Mouse (Mus musculus) midbrain, embryonic 10.5 days (tissue): ENCODE data around the gene Chn2. TPM values are rescaled to one million over a fixed set of nuclear protein-coding genes. Genes with fewer than 3 reads are reported as not detected.
A peak's percentile ranks its signal among the peaks of the same experiment; 100 is the strongest.

Source experiments
- DNase-seq: peaks from one replicate; pipeline ENCODE4 v3.0.0-alpha.2; 2017; ENCODE audit warnings: low spot score
- H3K27ac ChIP-seq: fragments of 300-500 bp; sonication (generic); replicated peaks from 2 replicates; pipeline ENCODE4 v1.5.1; 2016; ENCODE audit warnings: mild to moderate bottlenecking
- H3K27me3 ChIP-seq: fragments of 300-500 bp; sonication (generic); 2 replicates; pipeline ENCODE4 v1.6.1; 2016; ENCODE audit warnings: low read depth, mild to moderate bottlenecking; ENCODE audit not compliant: poor library complexity, severe bottlenecking
- H3K36me3 ChIP-seq: fragments of 300-500 bp; sonication (generic); 2 replicates; pipeline ENCODE4 v1.6.1; 2016; ENCODE audit warnings: mild to moderate bottlenecking, moderate library complexity
- H3K4me1 ChIP-seq: fragments of 300-500 bp; sonication (generic); 2 replicates; pipeline ENCODE4 v1.6.1; 2016
- H3K4me3 ChIP-seq: fragments of 300-500 bp; sonication (generic); 2 replicates; pipeline ENCODE4 v1.5.1; 2016; ENCODE audit warnings: mild to moderate bottlenecking, moderate library complexity
- H3K9me3 ChIP-seq: fragments of 300-500 bp; sonication (generic); replicated peaks from 2 replicates; pipeline ENCODE4 v1.6.1; 2016; ENCODE audit warnings: mild to moderate bottlenecking
- WGBS: fragments of 180-500 bp; shearing (Covaris S2); methylation state at CpG from one replicate; pipeline ENCODE4 v1.1.7; 2016; 5-methylcytosine and 5-hydroxymethylcytosine counted together
- polyA plus RNA-seq: library from polyadenylated mRNA; unstranded; fragments of >200 nt; fragmentation: Nextera tagmentation; extraction: Ambion mirVana; gene quantifications from 2 replicates; pipeline ENCODE4 v1.2.1, GENCODE M21; 2016

The Chn2 gene
- polyA plus RNA-seq, 1 experiment from 2014 or later, result 17.3 TPM

- Histone ChIP-seq H3K27ac (no peak overlapping the region), H3K4me1 (no peaks in the 10 kb centered on the region), H3K36me3 (no peaks in the 10 kb centered on the region), H3K27me3 (peaks cover 34% of the 10 kb centered on the region), H3K9me3 (no peaks in the 10 kb centered on the region), H3K4me3 (no peak overlapping the region)
- WGBS, result 90% methylated on average over 1 of the region's 1 CpGs
- no peak for DNase-seq
Observed at GRCm38 (mm10) chr6:54320236-54320635, 280.9 kb downstream of the Chn2 start.

GRCm38 (mm10) chr6:54325246-54325885 is 286.0 kb downstream of the Chn2 start, which contains the start of gene Prr15:
Gene Prr15, plus strand, starts transcription at chr6:54325835.
- peaks cover 80% of the 10 kb centered on the region for H3K27me3 ChIP-seq
- no peaks in the 10 kb centered on the region for H3K9me3 ChIP-seq
- peak within 1 kb of the TSS; percentile 67 for H3K4me3 ChIP-seq
- DNase-seq, result no peak
- H3K36me3 ChIP-seq, result no peaks in the 10 kb centered on the region
- peaks cover 22% of the 10 kb centered on the region for H3K4me1 ChIP-seq
- H3K27ac ChIP-seq, result no peak within 1 kb of the TSS
- WGBS, result 74% methylated on average over 3 of the region's 3 CpGs

GRCm38 (mm10) chr6:54326671-54327625 is 287.6 kb downstream of the Chn2 start:
- no peaks in the 10 kb centered on the region for H3K36me3 ChIP-seq
- peak overlapping the region; percentile 42; the same call in 1 of the 2 replicates for H3K27ac ChIP-seq
- peak; percentile 58 for DNase-seq
- H3K4me3 ChIP-seq, result peak overlapping the region; percentile 67
- WGBS, result under 1% methylated on average over 53 of the region's 53 CpGs
- no peaks in the 10 kb centered on the region for H3K9me3 ChIP-seq
- peaks cover 83% of the 10 kb centered on the region for H3K27me3 ChIP-seq
- peaks cover 26% of the 10 kb centered on the region for H3K4me1 ChIP-seq

DNA sequence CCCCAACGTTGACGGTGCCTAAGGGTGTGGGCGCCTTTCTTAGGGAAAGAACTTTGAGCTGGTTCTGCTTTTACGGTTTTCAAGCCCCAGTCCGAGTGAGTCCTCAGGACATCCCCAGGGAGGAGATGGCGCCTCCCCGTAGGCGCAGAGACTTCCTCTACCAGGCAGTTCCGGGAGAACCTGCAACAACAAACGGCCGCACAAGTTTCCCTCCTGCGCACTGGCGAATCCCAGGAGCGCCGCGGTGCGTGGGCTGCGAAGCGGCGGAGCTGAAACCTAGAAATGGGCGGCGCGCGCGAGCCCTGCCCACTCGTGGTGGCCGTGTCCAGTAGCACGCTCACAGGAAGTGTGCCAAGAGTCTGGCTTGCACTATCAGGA is 288.3 kb downstream of the Chn2 start:
- DNase-seq, result peak; percentile 45
- Histone ChIP-seq H3K4me3 (peak overlapping the region; percentile 67), H3K4me1 (peaks cover 33% of the 10 kb centered on the region), H3K27me3 (peaks cover 86% of the 10 kb centered on the region), H3K36me3 (no peaks in the 10 kb centered on the region), H3K27ac (peak overlapping the region; percentile 42; the same call in 1 of the 2 replicates), H3K9me3 (no peaks in the 10 kb centered on the region)
- WGBS, result 1% methylated on average over 28 of the region's 28 CpGs

- Histone ChIP-seq H3K4me1 (peaks cover 42% of the 10 kb centered on the region), H3K9me3 (no peaks in the 10 kb centered on the region), H3K36me3 (no peaks in the 10 kb centered on the region), H3K27me3 (peaks cover 85% of the 10 kb centered on the region), H3K4me3 (no peak overlapping the region), H3K27ac (no peak overlapping the region)
- WGBS, result 98% methylated on average over 5 of the region's 5 CpGs
- DNase-seq, result no peak
Observed at GRCm38 (mm10) chr6:54328783-54329182, 289.4 kb downstream of the Chn2 start.

DNA sequence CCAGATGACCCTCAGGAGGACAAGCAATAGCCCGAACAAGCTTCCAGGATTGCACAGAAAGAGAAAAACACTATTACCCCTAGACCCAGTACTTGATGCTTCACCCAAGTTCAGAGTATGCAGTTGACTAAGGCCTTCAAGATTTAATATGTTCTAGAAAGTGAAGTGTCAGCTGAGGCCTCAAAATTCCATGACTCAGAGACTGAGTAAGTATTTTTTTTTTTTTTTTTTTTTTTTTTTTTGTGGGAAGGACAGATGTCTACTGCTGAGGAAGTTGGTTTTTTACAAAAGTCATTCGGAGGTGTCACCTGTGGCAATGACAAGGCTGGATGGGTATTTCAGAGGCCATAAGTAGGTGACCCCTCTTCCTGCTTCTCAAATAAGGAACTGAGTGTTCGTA is 290.2 kb downstream of the Chn2 start:
- 86% methylated on average over 3 of the region's 3 CpGs for WGBS
- Histone ChIP-seq H3K27ac (no peak overlapping the region), H3K36me3 (no peaks in the 10 kb centered on the region), H3K4me1 (peaks cover 46% of the 10 kb centered on the region), H3K27me3 (peaks cover 84% of the 10 kb centered on the region), H3K4me3 (no peak overlapping the region), H3K9me3 (no peaks in the 10 kb centered on the region)
- no peak for DNase-seq

- no peak for DNase-seq
- no peaks in the 10 kb centered on the region for H3K36me3 ChIP-seq
- H3K9me3 ChIP-seq, result no peaks in the 10 kb centered on the region
- peaks cover 83% of the 10 kb centered on the region for H3K27me3 ChIP-seq
- H3K27ac ChIP-seq, result no peak overlapping the region
- peaks cover 46% of the 10 kb centered on the region for H3K4me1 ChIP-seq
- no peak overlapping the region for H3K4me3 ChIP-seq
- 73% methylated on average over 10 of the region's 10 CpGs for WGBS
Observed at GRCm38 (mm10) chr6:54330166-54330565, 290.8 kb downstream of the Chn2 start.

DNA sequence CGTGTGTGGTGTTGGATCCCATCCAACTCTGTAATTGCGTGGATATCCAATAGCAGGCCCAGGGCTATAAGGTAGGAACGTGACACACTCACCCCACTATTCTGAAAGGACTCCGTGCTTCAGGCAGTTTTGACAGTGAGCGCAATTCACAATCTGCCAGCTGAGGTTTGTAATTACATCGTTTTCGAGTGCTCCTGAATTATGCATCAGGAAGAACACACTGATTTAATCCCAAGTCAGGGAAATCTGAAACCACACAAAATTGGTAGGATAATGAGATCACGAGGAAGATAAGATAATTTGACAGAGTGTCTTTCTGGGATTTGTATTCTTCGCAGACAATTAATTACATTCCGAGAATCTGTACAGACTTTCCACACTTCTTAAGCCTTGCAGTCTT is 292.4 kb downstream of the Chn2 start:
- H3K4me3 ChIP-seq, result no peak overlapping the region
- H3K9me3 ChIP-seq, result no peaks in the 10 kb centered on the region
- H3K36me3 ChIP-seq, result no peaks in the 10 kb centered on the region
- peaks cover 78% of the 10 kb centered on the region for H3K27me3 ChIP-seq
- 75% methylated on average over 10 of the region's 10 CpGs for WGBS
- H3K4me1 ChIP-seq, result peaks cover 37% of the 10 kb centered on the region
- DNase-seq, result no peak
- H3K27ac ChIP-seq, result no peak overlapping the region

GRCm38 (mm10) chr6:54332203-54332602 is 292.8 kb downstream of the Chn2 start:
- H3K27me3 ChIP-seq, result peaks cover 74% of the 10 kb centered on the region

DNA sequence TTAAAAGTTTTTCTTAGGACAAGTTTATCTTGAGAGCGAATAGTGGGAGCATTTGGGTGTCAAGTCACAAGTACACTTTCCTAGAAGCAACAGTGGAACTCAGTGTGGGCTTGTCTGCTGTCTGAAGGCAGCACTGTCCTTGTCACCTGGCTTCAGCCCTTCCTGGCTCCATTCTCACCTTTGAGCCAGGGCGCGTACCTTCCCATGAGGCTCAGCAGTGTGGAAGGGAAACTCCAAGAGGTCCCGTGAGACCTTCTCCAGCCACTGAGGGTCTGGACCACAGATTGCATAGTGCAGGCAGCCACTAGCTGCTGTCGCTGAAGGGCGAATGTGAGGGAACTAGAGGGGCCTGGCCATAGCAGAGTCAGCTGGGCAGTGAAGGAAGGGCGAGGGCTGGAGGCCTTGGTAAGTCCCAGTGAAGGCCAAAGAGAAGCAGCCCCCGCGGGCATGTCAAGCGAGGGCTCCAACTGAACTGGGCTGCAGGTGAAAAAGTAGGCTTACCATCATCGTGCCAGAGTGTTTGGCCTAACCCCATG is 293.8 kb downstream of the Chn2 start:
- H3K4me1 ChIP-seq, result peaks cover 24% of the 10 kb centered on the region
- DNase-seq, result no peak
- H3K27me3 ChIP-seq, result peaks cover 64% of the 10 kb centered on the region
- no peaks in the 10 kb centered on the region for H3K9me3 ChIP-seq
- H3K36me3 ChIP-seq, result no peaks in the 10 kb centered on the region
- H3K4me3 ChIP-seq, result no peak overlapping the region
- no peak overlapping the region for H3K27ac ChIP-seq
- WGBS, result 40% methylated on average over 11 of the region's 11 CpGs

More at GRCm38 (mm10) chr6:54332203-54332602, 292.8 kb downstream of the Chn2 start:
- Histone ChIP-seq H3K36me3 (no peaks in the 10 kb centered on the region), H3K9me3 (no peaks in the 10 kb centered on the region), H3K27ac (0 out of 2 replicates have a peak overlapping the region, but pooled peaks have one; percentile 46), H3K4me1 (peaks cover 33% of the 10 kb centered on the region), H3K4me3 (no peak overlapping the region)
- no peak for DNase-seq
- 66% methylated on average over 8 of the region's 8 CpGs for WGBS

DNA sequence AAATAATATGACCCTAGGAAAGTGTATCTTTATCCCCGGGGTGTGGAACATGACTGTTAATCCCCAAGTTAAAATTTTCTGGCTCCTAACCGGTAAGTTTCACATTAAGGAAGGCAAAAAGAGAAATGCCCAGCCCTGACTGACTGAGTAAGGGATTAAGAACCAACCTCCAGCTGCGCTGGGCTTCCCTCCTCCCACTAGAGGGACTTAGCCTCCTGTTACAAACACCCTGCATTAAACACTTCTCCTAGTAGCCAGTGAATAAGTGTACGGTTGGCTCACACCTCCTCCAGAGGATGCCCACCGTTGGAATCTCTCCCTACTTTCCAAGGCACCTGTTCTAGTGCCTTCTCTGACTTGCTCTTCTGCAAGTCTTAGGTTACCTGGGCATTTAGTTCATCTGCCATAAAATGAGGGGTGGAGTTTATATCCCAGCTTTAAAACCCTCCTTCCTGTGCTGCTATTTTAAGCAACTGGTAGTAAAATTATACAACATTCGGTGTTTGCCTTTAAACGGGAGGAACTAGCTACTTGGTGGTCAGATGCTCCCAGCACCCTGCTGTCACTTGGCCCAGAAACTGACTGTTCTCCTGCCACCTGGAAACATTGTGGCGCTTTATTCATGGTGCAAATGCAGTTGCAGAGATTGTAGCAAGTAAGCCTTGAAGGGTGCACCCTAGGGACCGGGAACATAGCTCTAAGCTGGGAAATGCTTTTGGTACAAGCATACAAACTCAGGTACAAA is 294.5 kb downstream of the Chn2 start:
- no peaks in the 10 kb centered on the region for H3K9me3 ChIP-seq
- H3K4me1 ChIP-seq, result peaks cover 24% of the 10 kb centered on the region
- DNase-seq, result no peak
- no peak overlapping the region for H3K4me3 ChIP-seq
- WGBS, result 35% methylated on average over 9 of the region's 9 CpGs
- no peak overlapping the region for H3K27ac ChIP-seq
- H3K36me3 ChIP-seq, result no peaks in the 10 kb centered on the region
- peaks cover 58% of the 10 kb centered on the region for H3K27me3 ChIP-seq

- no peaks in the 10 kb centered on the region for H3K36me3 ChIP-seq
- H3K27me3 ChIP-seq, result peaks cover 34% of the 10 kb centered on the region
- no peak for DNase-seq
- peaks cover 16% of the 10 kb centered on the region for H3K4me1 ChIP-seq
- no peak overlapping the region for H3K4me3 ChIP-seq
- H3K9me3 ChIP-seq, result no peaks in the 10 kb centered on the region
- H3K27ac ChIP-seq, result no peak overlapping the region
- WGBS, result 88% methylated on average over 6 of the region's 6 CpGs
Observed at GRCm38 (mm10) chr6:54337321-54337720, 298.0 kb downstream of the Chn2 start.
